Mouse (Mus musculus): Measurements from ENCODE around the gene Scel.

Gene Scel

GRCm38 (mm10) chr14:103649896-103650334, 136.8 kb downstream of the Scel start, which contains the start of gene Slain1:
Gene Slain1 (plus strand): TSS chr14:103650228.
- peak; percentile 97 for DNase-seq (ENCODE audit: low read depth, low spot score)

GRCm38 (mm10) chr14:103650413-103651101, 137.4 kb downstream of the Scel start:
- peak; percentile 82 for DNase-seq (ENCODE audit: low read depth, low spot score)

- DNase-seq (ENCODE audit: low read depth, low spot score): no peak
Observed at GRCm38 (mm10) chr14:103651106-103651505, 138.0 kb downstream of the Scel start.

- DNase-seq (ENCODE audit: low read depth, low spot score): no peak
Observed at GRCm38 (mm10) chr14:103651562-103651961, 138.4 kb downstream of the Scel start.

- DNase-seq (ENCODE audit: low read depth, low spot score): no peak
Observed at GRCm38 (mm10) chr14:103652524-103652923, 139.4 kb downstream of the Scel start.

GRCm38 (mm10) chr14:103653800-103654199, 140.7 kb downstream of the Scel start:
- no peak for DNase-seq (ENCODE audit: low read depth, low spot score)

GRCm38 (mm10) chr14:103655448-103655847, 142.3 kb downstream of the Scel start:
- no peak for DNase-seq (ENCODE audit: low read depth, low spot score)

GRCm38 (mm10) chr14:103657876-103658275, 144.7 kb downstream of the Scel start:
- DNase-seq (ENCODE audit: low read depth, low spot score): no peak

Measured in ZHBTc4 (cell line).